Mouse (Mus musculus) heart, embryonic 11.5 days (tissue): ENCODE results near the gene Pkn1. TPM values are rescaled to one million over a fixed set of nuclear protein-coding genes. Genes with fewer than 3 reads are reported as not detected.

ENCODE experiments used
- ATAC-seq: fragments of 200-750 bp; cut with Nextera tagmentation; replicated peaks from 2 replicates; pipeline ENCODE4 v1.8.0; 2017; ENCODE audit warnings: moderate library complexity; ENCODE audit not compliant: insufficient number of reproducible peaks, low FRiP score, low TSS enrichment
- H3K27ac ChIP-seq: fragments of 300-500 bp; sonication (generic); 2 replicates; pipeline ENCODE4 v1.5.1; 2014; ENCODE audit warnings: mild to moderate bottlenecking, low read depth, low read length
- H3K27me3 ChIP-seq: fragments of 300-500 bp; sonication (generic); 2 replicates; pipeline ENCODE4 v1.6.1; 2014; ENCODE audit warnings: mild to moderate bottlenecking, low read length, mixed read lengths; ENCODE audit not compliant: control insufficient read depth, insufficient read depth
- H3K36me3 ChIP-seq: fragments of 300-500 bp; sonication (generic); 2 replicates; pipeline ENCODE4 v1.6.1; 2014; ENCODE audit warnings: mild to moderate bottlenecking, low read length, moderate library complexity, mixed read lengths; ENCODE audit not compliant: control insufficient read depth, insufficient read depth
- H3K4me1 ChIP-seq: fragments of 300-500 bp; sonication (generic); 2 replicates; pipeline ENCODE4 v1.6.1; 2014; ENCODE audit warnings: low read length; ENCODE audit not compliant: control insufficient read depth, insufficient read depth
- H3K4me2 ChIP-seq: fragments of 300-500 bp; sonication (generic); 2 replicates; pipeline ENCODE4 v1.6.1; 2014; ENCODE audit warnings: mild to moderate bottlenecking, moderate library complexity
- H3K4me3 ChIP-seq: fragments of 300-500 bp; sonication (generic); 2 replicates; pipeline ENCODE4 v1.5.1; 2014; ENCODE audit warnings: low read depth, low read length
- H3K9ac ChIP-seq: fragments of 300-500 bp; sonication (generic); 2 replicates; pipeline ENCODE4 v1.6.1; 2014; ENCODE audit warnings: mild to moderate bottlenecking, low read depth, low read length, moderate library complexity
- H3K9me3 ChIP-seq: fragments of 300-500 bp; sonication (generic); replicated peaks from 2 replicates; pipeline ENCODE4 v1.6.1; 2016; ENCODE audit warnings: low read length; ENCODE audit not compliant: control insufficient read depth
- WGBS: fragments of 180-500 bp; shearing (Covaris S2); extraction: QIAGEN DNeasy Blood & Tissue Kit; methylation state at CpG from one replicate; pipeline ENCODE4 v1.1.7; 2014; ENCODE audit not compliant: insufficient replicate concordance; 5-methylcytosine and 5-hydroxymethylcytosine counted together
- polyA plus RNA-seq: library from polyadenylated mRNA; unstranded; fragments of >200 nt; fragmentation: Nextera tagmentation; extraction: Ambion mirVana; gene quantifications from 2 replicates; pipeline ENCODE4 v1.2.1, GENCODE M21; 2014

The Pkn1 gene
- 17.0 and 21.2 TPM in 2 replicates for polyA plus RNA-seq

DNA sequence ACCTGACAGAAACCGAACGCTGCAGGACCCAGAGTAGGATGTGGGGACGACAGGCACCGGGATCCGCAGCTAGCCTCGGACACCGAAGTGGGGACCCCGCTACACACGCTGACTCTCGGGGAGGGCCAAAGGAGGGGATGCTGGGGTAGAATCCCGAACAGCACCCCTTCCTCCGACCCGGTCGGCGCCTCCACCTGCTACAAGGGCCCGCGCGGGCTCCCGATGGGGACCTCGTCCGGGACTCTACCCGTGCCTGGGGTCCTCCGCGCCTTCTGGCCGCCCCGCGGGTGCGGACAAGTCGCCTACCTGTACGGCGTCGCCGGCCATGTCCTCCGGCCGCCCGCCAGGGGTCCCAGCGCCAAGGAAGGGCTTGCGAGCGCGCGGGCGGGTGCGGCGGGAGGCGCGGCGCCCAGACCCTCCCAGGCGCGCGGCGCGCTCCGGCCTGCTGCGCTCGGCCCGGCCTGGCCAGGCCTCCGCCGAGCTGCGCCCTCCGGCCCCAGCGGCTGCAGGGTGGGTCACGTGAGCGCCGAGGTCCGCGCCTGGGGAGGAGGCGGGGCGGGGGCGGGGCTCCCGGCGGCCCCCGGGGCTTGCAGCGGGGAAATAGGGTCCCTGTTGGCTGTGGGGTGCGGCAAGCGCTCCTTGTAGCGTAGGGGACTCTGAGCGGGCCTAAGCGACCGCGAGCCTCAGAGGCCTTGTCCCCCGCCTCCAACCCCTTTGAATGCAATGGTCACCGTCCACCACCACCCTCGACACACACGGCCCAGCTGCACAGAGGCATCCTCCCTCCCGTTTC lies at the start of gene Pkn1:
Gene Pkn1, minus strand, starts transcription at position 519 of the 793 bp plus-strand sequence.
- H3K27me3 ChIP-seq, result no peaks in the 10 kb centered on the region
- peak within 1 kb of the TSS; percentile 99 for H3K4me2 ChIP-seq
- peaks cover 29% of the 10 kb centered on the region for H3K4me1 ChIP-seq
- WGBS, result under 1% methylated on average over 64 of the region's 85 CpGs
- H3K27ac ChIP-seq, result peak within 1 kb of the TSS; percentile 76
- H3K9ac ChIP-seq, result peak within 1 kb of the TSS; percentile 95
- ATAC-seq, result peak; percentile 91
- H3K9me3 ChIP-seq, result 0 out of 2 replicates have a peak, but pooled peaks cover 4% of the 10 kb centered on the region
- peak within 1 kb of the TSS; percentile 80 for H3K4me3 ChIP-seq
- H3K36me3 ChIP-seq, result no peaks in the 10 kb centered on the region

GRCm38 (mm10) chr8:83748708-83749107 lies 49.7 kb upstream of the Pkn1 start:
- H3K4me1 ChIP-seq, result peaks cover 17% of the 10 kb centered on the region; the same call in 1 of the 2 replicates
- H3K4me2 ChIP-seq, result peak overlapping the region; percentile 80; the same call in 1 of the 2 replicates
- H3K4me3 ChIP-seq, result no peak overlapping the region
- peak overlapping the region; percentile 75 for H3K27ac ChIP-seq
- ATAC-seq, result 0 out of 2 replicates have a peak, but pooled peaks have one; percentile 24
- H3K36me3 ChIP-seq, result no peaks in the 10 kb centered on the region
- H3K9ac ChIP-seq, result 0 out of 2 replicates have a peak overlapping the region, but pooled peaks have one; percentile 24
- WGBS, result 36% methylated on average over 3 of the region's 3 CpGs
- no peaks in the 10 kb centered on the region for H3K9me3 ChIP-seq
- H3K27me3 ChIP-seq, result no peaks in the 10 kb centered on the region; the same call in 1 of the 2 replicates

DNA sequence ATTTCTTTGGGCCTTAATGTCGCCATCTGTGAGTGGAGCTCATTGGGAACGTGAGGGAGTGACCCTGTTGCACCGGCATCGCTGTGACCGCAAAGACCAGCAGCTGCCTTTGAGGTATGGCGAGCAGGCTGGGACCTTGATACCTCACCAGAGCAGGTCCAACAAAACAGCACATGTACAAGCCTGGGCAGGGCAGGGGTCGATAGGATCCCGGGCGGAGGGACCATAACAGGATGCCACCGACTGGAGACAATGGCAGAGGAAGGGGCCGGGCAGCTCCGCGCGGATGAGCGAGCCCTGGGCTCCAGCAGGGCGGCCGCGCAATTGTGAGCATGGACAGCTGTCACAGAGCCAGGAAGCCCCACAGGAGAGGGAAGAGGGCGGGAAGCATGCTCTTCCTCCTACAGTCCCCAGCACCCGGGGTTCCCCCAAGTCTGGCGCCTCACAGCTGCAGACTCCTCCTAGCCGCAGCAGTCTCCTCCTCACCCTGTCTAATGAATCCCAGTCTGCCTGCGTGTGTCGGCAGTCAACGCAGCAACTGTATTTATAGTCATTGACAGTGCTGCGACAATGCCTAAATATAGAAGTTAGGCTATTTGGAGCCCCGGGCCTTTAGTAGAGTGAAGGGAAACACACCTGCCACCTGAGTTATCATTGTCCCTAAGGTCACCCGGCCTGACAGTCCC lies 48.8 kb upstream of the Pkn1 start:
- Histone ChIP-seq H3K4me2 (peak overlapping the region; percentile 80), H3K9ac (peak overlapping the region; percentile 80), H3K4me1 (peaks cover 17% of the 10 kb centered on the region; the same call in 1 of the 2 replicates), H3K27ac (peak overlapping the region; percentile 75), H3K36me3 (no peaks in the 10 kb centered on the region), H3K27me3 (no peaks in the 10 kb centered on the region; the same call in 1 of the 2 replicates), H3K4me3 (peak overlapping the region; percentile 39), H3K9me3 (no peaks in the 10 kb centered on the region)
- peak; percentile 73 for ATAC-seq
- WGBS, result under 1% methylated on average over 27 of the region's 28 CpGs

GRCm38 (mm10) chr8:83744070-83744469 lies 45.1 kb upstream of the Pkn1 start:
- Histone ChIP-seq H3K9me3 (no peaks in the 10 kb centered on the region), H3K4me1 (peaks cover 30% of the 10 kb centered on the region), H3K9ac (no peak overlapping the region), H3K4me3 (no peak overlapping the region), H3K36me3 (no peaks in the 10 kb centered on the region), H3K27ac (no peak overlapping the region), H3K27me3 (no peaks in the 10 kb centered on the region; the same call in 1 of the 2 replicates), H3K4me2 (no peak overlapping the region)
- 74% methylated on average over 4 of the region's 4 CpGs for WGBS
- no peak for ATAC-seq

GRCm38 (mm10) chr8:83742968-83743367 lies 44.0 kb upstream of the Pkn1 start:
- Histone ChIP-seq H3K9ac (no peak overlapping the region), H3K27ac (no peak overlapping the region), H3K4me2 (no peak overlapping the region), H3K27me3 (no peaks in the 10 kb centered on the region; the same call in 1 of the 2 replicates), H3K4me3 (no peak overlapping the region), H3K4me1 (peaks cover 25% of the 10 kb centered on the region), H3K36me3 (no peaks in the 10 kb centered on the region), H3K9me3 (no peaks in the 10 kb centered on the region)
- no peak for ATAC-seq
- WGBS, result 80% methylated on average over 6 of the region's 6 CpGs

DNA sequence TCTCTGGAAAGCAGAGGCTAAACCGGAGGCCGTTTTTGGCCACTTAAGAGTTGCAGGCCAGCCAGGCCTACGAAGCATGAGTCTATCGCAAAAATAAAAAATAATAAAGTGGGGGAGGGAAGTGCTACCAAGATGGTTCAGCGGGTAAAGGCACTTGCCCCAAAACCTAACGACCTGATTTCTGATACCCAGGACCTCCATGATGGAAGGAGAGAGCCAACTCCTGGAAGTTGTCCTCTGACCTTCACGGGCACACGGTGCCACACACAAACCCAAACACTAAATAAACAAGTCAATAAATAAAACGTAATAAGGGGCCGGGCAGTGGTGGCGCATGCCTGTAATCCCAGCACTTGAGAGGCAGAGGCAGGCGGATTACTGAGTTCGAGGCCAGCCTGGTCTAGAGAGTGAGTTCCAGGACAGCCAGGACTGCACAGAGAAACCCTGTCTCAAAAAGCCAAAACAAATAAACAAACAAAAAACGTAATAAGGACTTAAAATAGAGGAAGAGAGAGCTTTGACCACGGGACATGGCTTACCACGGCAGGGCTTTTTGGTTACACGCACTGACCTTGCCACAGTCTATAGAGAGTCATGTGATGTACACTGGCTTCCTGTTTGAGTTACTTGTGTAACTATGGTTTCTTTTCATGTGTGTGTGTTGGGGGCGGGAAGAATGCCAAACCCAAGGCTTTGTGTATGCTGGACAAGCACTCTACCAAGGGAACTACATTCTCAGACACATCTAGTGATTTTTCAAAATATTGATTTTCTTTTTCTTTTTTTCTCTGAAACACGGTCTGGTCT lies 43.1 kb upstream of the Pkn1 start:
- no peaks in the 10 kb centered on the region for H3K36me3 ChIP-seq
- H3K27ac ChIP-seq, result no peak overlapping the region
- H3K4me3 ChIP-seq, result peak overlapping the region; percentile 57
- 76% methylated on average over 19 of the region's 19 CpGs for WGBS
- no peak for ATAC-seq
- H3K4me1 ChIP-seq, result peaks cover 24% of the 10 kb centered on the region
- H3K4me2 ChIP-seq, result peak overlapping the region; percentile 89
- no peaks in the 10 kb centered on the region for H3K27me3 ChIP-seq
- H3K9ac ChIP-seq, result no peak overlapping the region
- no peaks in the 10 kb centered on the region for H3K9me3 ChIP-seq

GRCm38 (mm10) chr8:83740976-83741741 lies 42.2 kb upstream of the Pkn1 start, which contains the start of gene Adgre5:
Adgre5 (minus strand) TSS chr8:83741326.
- peak; percentile 48 for ATAC-seq
- Histone ChIP-seq H3K27ac (peak within 1 kb of the TSS; percentile 10; the same call in 1 of the 2 replicates), H3K9me3 (no peaks in the 10 kb centered on the region), H3K4me2 (peak within 1 kb of the TSS; percentile 89), H3K4me3 (peak within 1 kb of the TSS; percentile 57), H3K4me1 (peaks cover 24% of the 10 kb centered on the region), H3K9ac (peak within 1 kb of the TSS; percentile 72), H3K36me3 (no peaks in the 10 kb centered on the region), H3K27me3 (no peaks in the 10 kb centered on the region)
- 2% methylated on average over 50 of the region's 56 CpGs for WGBS
